Mouse (Mus musculus): ENCODE measurements at regions not wholly inside any gene's neighbourhood (a gene's known extent, or its start where the extent isn't known, plus 50 kb on each side); places are given as distances from the start of the nearest gene placed in this dataset.

GRCm38 (mm10) chr2:92838012-92838411 lies 76.9 kb upstream of the Syt13 start:
- H3K4me1 ChIP-seq (replicated peaks; ENCODE audit: insufficient read depth, low read length), result no peaks in the 10 kb centered on the region
- H3K9me3 ChIP-seq (replicated peaks; ENCODE audit: low read length), result no peaks in the 10 kb centered on the region
- ATAC-seq (replicated peaks; ENCODE audit: low FRiP score, low read depth) (no peak), DNase-seq (ENCODE audit: low spot score) (no peak)
- H3K4me3 ChIP-seq (replicated peaks; ENCODE audit: low read depth, low read length), result no peak overlapping the region
- 79% methylated on average over 5 of the region's 5 CpGs for WGBS
- H3K9ac ChIP-seq (ENCODE audit: low read depth, low read length), result no peak overlapping the region
- no peaks in the 10 kb centered on the region for H3K36me3 ChIP-seq (ENCODE audit: insufficient read depth, low read length)
- no peak overlapping the region for H3K4me2 ChIP-seq (ENCODE audit: low read length)
- no peak overlapping the region for H3K27ac ChIP-seq
- no peak for TF ChIP-seq CTCF (IDR thresholded peaks at IDR 0.05; ENCODE audit: low read depth)
- H3K27me3 ChIP-seq (ENCODE audit: insufficient read depth, low read length), result no peaks in the 10 kb centered on the region

DNA sequence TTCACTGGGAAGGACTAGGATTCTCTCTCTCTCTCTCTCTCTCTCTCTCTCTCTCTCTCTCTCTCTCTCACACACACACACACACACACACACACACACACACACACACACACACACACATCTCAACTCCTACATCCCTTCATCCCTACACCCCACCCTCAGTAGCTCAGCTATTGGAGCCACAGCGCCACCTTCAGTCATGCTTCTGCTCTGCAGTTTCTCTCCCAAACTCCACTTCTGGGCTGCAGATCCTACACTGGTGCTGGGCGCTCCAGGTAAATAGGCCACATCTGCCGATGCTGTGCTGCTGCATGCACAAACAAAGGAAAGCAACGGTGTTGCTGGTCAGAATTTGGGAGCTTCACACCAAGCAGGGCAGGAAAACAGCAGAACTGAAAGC lies 74.9 kb upstream of the Syt13 start:
- peak; percentile 79 for DNase-seq (ENCODE audit: low spot score)
- WGBS, result 15% methylated on average over 4 of the region's 4 CpGs
- ATAC-seq (replicated peaks; ENCODE audit: low FRiP score, low read depth), result no peak

DNA sequence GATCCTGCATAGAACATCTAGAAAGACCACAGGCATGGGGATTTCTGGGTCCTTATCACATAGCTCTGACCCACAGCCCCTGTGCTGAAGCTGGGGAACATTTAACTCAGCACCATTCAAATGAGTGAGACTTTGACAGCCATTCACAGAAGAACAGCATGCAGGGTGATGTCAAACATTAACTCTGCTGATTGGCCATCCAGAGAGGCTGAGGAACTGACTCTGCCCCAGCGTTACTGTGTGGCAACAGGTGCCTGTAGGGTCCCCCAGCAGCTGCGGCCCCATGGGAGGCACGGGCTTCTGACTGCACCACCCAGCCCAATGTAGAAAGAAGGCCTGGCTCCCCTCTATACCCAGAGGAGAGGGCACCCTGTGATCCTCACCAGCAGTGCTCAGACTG lies 73.3 kb upstream of the Syt13 start:
- Histone ChIP-seq H3K4me2 (ENCODE audit: low read length) (no peak overlapping the region), H3K4me1 (replicated peaks; ENCODE audit: insufficient read depth, low read length) (peaks cover 9% of the 10 kb centered on the region; the same call in 1 of the 2 replicates), H3K4me3 (replicated peaks; ENCODE audit: low read depth, low read length) (no peak overlapping the region), H3K9me3 (replicated peaks; ENCODE audit: low read length) (no peaks in the 10 kb centered on the region), H3K36me3 (ENCODE audit: insufficient read depth, low read length) (no peaks in the 10 kb centered on the region), H3K27ac (no peak overlapping the region), H3K9ac (ENCODE audit: low read depth, low read length) (peak overlapping the region; percentile 23; the same call in 1 of the 2 replicates), H3K27me3 (ENCODE audit: insufficient read depth, low read length) (no peaks in the 10 kb centered on the region)
- no peak for ATAC-seq (replicated peaks; ENCODE audit: low FRiP score, low read depth)
- no peak for TF ChIP-seq CTCF (IDR thresholded peaks at IDR 0.05; ENCODE audit: low read depth)
- WGBS, result 42% methylated on average over 3 of the region's 3 CpGs
- no peak for DNase-seq (ENCODE audit: low spot score)

More for the DNA sequence above, 74.9 kb upstream of the Syt13 start:
- H3K9ac ChIP-seq (ENCODE audit: low read depth, low read length), result no peak overlapping the region
- H3K36me3 ChIP-seq (ENCODE audit: insufficient read depth, low read length), result no peaks in the 10 kb centered on the region
- peak; percentile 83 for TF ChIP-seq CTCF (IDR thresholded peaks at IDR 0.05; ENCODE audit: low read depth)
- no peaks in the 10 kb centered on the region for H3K4me1 ChIP-seq (replicated peaks; ENCODE audit: insufficient read depth, low read length)
- no peak overlapping the region for H3K4me2 ChIP-seq (ENCODE audit: low read length)
- no peak overlapping the region for H3K27ac ChIP-seq
- H3K27me3 ChIP-seq (ENCODE audit: insufficient read depth, low read length), result no peaks in the 10 kb centered on the region
- no peak overlapping the region for H3K4me3 ChIP-seq (replicated peaks; ENCODE audit: low read depth, low read length)
- H3K9me3 ChIP-seq (replicated peaks; ENCODE audit: low read length), result no peaks in the 10 kb centered on the region

DNA sequence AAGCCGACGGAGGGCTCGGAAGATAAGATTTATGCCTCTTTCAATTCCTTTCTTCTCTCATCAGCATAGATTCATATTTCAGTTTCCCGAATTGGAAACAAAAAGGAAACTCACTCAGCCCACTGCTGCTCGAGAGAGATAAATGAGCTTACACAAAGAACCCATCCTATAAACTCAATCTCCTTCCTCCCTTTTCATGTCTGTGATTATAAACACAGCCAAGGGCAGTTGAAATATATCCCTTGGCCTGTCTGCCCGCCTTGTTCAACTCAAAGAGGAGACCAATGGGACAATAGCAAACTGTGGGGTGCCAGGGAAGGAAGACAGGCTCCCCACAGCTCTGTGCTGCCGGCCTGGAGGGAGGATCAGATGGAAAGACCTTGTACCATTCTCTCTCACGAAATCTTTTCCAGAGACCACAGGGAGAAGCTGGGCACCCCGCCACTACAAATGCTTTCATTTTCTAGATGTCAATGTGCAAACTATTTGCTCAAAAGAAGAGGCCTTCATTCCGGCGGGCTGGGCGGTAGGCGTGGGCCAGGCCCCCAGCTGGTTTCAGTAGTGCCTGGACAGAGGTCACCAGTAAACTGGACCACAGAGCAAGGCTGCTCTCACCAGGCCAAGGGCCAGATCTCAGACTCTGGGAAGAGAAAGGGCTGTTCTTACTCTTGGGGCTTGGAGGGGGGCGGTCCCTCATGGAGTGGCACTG lies 69.7 kb upstream of the Syt13 start:
- H3K27me3 ChIP-seq (ENCODE audit: insufficient read depth, low read length), result no peaks in the 10 kb centered on the region
- H3K4me1 ChIP-seq (replicated peaks; ENCODE audit: insufficient read depth, low read length), result peaks cover 9% of the 10 kb centered on the region; the same call in 1 of the 2 replicates
- H3K4me2 ChIP-seq (ENCODE audit: low read length), result no peak overlapping the region
- peak overlapping the region; percentile 80 for H3K27ac ChIP-seq
- H3K36me3 ChIP-seq (ENCODE audit: insufficient read depth, low read length), result no peaks in the 10 kb centered on the region
- H3K9me3 ChIP-seq (replicated peaks; ENCODE audit: low read length), result no peaks in the 10 kb centered on the region
- no peak for TF ChIP-seq CTCF (IDR thresholded peaks at IDR 0.05; ENCODE audit: low read depth)
- DNase-seq (ENCODE audit: low spot score) (peak; percentile 81), ATAC-seq (replicated peaks; ENCODE audit: low FRiP score, low read depth) (no peak)
- no peak overlapping the region for H3K9ac ChIP-seq (ENCODE audit: low read depth, low read length)
- 38% methylated on average over 14 of the region's 14 CpGs for WGBS
- no peak overlapping the region for H3K4me3 ChIP-seq (replicated peaks; ENCODE audit: low read depth, low read length)

- Histone ChIP-seq H3K9me3 (replicated peaks; ENCODE audit: low read length) (no peaks in the 10 kb centered on the region), H3K4me1 (replicated peaks; ENCODE audit: insufficient read depth, low read length) (peaks cover 9% of the 10 kb centered on the region; the same call in 1 of the 2 replicates), H3K36me3 (ENCODE audit: insufficient read depth, low read length) (no peaks in the 10 kb centered on the region), H3K27ac (0 out of 2 replicates have a peak overlapping the region, but pooled peaks have one; percentile 5), H3K4me2 (ENCODE audit: low read length) (no peak overlapping the region), H3K4me3 (replicated peaks; ENCODE audit: low read depth, low read length) (no peak overlapping the region), H3K27me3 (ENCODE audit: insufficient read depth, low read length) (no peaks in the 10 kb centered on the region), H3K9ac (ENCODE audit: low read depth, low read length) (no peak overlapping the region)
- ATAC-seq (replicated peaks; ENCODE audit: low FRiP score, low read depth), result no peak
- peak; percentile 54 for DNase-seq (ENCODE audit: low spot score)
- no peak for TF ChIP-seq CTCF (IDR thresholded peaks at IDR 0.05; ENCODE audit: low read depth)
- 25% methylated on average over 13 of the region's 13 CpGs for WGBS
Observed at GRCm38 (mm10) chr2:92848962-92849361, 65.9 kb upstream of the Syt13 start.

DNA sequence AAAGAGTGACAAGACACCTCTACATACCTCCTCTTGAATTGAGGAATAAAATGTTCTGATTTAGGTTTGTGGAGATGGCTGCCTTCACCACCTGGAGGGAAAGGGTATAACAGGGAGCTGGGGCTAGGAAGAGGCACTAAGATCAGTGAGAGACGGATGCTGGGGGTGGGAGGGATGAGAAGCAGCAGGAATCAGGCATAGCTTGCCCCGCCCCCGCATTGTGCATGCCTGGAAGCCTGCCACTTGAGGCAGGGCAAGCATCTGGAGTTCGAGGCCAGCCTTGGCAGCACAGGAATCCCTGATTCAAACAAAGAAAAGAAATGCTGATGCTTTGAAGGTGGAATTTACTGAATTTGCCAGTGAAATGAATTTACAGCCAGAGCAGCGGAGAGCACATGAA lies 63.6 kb upstream of the Syt13 start:
- 47% methylated on average over 5 of the region's 5 CpGs for WGBS
- Histone ChIP-seq H3K4me2 (ENCODE audit: low read length) (no peak overlapping the region), H3K9ac (ENCODE audit: low read depth, low read length) (no peak overlapping the region), H3K27ac (no peak overlapping the region), H3K27me3 (ENCODE audit: insufficient read depth, low read length) (no peaks in the 10 kb centered on the region), H3K9me3 (replicated peaks; ENCODE audit: low read length) (no peaks in the 10 kb centered on the region), H3K4me3 (replicated peaks; ENCODE audit: low read depth, low read length) (no peak overlapping the region), H3K4me1 (replicated peaks; ENCODE audit: insufficient read depth, low read length) (no peaks in the 10 kb centered on the region), H3K36me3 (ENCODE audit: insufficient read depth, low read length) (no peaks in the 10 kb centered on the region)
- TF ChIP-seq CTCF (IDR thresholded peaks at IDR 0.05; ENCODE audit: low read depth), result no peak
- ATAC-seq (replicated peaks; ENCODE audit: low FRiP score, low read depth) (no peak; the same call in 1 of the 2 replicates), DNase-seq (ENCODE audit: low spot score) (no peak)

All from kidney, postnatal 0 days (tissue).